Mouse (Mus musculus) forebrain, postnatal 0 days (tissue): ENCODE results near the gene Pkhd1. TPM values are rescaled to one million over a fixed set of nuclear protein-coding genes. Genes with fewer than 3 reads are reported as not detected.
"Not testable (repeated sequence)": the region's sequence is repeated elsewhere in the genome, so short reads cannot be mapped to it uniquely, and the experiment has no call there.

Source experiments
- ATAC-seq: fragments of 200-750 bp; cut with Nextera tagmentation; 2 replicates; pipeline ENCODE4 v1.8.0; 2017; ENCODE audit warnings: mild to moderate bottlenecking, moderate library complexity
- DNase-seq: peaks from one replicate; pipeline ENCODE4 v3.0.0-alpha.2; 2015
- H3K27ac ChIP-seq: fragments of 300-500 bp; sonication (generic); 2 replicates; pipeline ENCODE4 v1.5.1; 2014; ENCODE audit warnings: low read depth, mild to moderate bottlenecking, antibody characterized with exemption, low read length, moderate library complexity, mixed read lengths
- H3K27me3 ChIP-seq: fragments of 300-500 bp; sonication (generic); 2 replicates; pipeline ENCODE4 v1.6.1; 2014; ENCODE audit warnings: mild to moderate bottlenecking, low read length, mixed read lengths; ENCODE audit not compliant: insufficient read depth
- H3K36me3 ChIP-seq: fragments of 300-500 bp; sonication (generic); 2 replicates; pipeline ENCODE4 v1.6.1; 2014; ENCODE audit warnings: mild to moderate bottlenecking, moderate library complexity; ENCODE audit not compliant: insufficient read depth
- H3K4me1 ChIP-seq: fragments of 300-500 bp; sonication (generic); 2 replicates; pipeline ENCODE4 v1.6.1; 2014; ENCODE audit warnings: antibody characterized with exemption; ENCODE audit not compliant: insufficient read depth
- H3K4me2 ChIP-seq: fragments of 300-500 bp; sonication (generic); 2 replicates; pipeline ENCODE4 v1.6.1; 2014; ENCODE audit warnings: low read depth, mild to moderate bottlenecking, moderate library complexity
- H3K4me3 ChIP-seq: fragments of 300-500 bp; sonication (generic); 2 replicates; pipeline ENCODE4 v1.5.1; 2014; ENCODE audit warnings: low read depth, low read length, mixed read lengths
- H3K9ac ChIP-seq: fragments of 300-500 bp; sonication (generic); 2 replicates; pipeline ENCODE4 v1.6.1; 2014; ENCODE audit warnings: mild to moderate bottlenecking
- H3K9me3 ChIP-seq: fragments of 300-500 bp; sonication (generic); 2 replicates; pipeline ENCODE4 v1.6.1; 2016; ENCODE audit warnings: low read length
- CTCF ChIP-seq: sonication (generic); IDR thresholded peaks from 2 replicates; pipeline ENCODE4 v1.5.1; 2016; ENCODE audit warnings: antibody characterized with exemption, control low read depth, low read depth
- WGBS: fragments of 180-500 bp; shearing (Covaris S2); extraction: QIAGEN DNeasy Blood & Tissue Kit; methylation state at CpG from one replicate; pipeline ENCODE4 v1.1.7; 2014; 5-methylcytosine and 5-hydroxymethylcytosine counted together
- polyA plus RNA-seq: library from polyadenylated mRNA; unstranded; fragments of >200 nt; fragmentation: Nextera tagmentation; extraction: Ambion mirVana; gene quantifications from 2 replicates; pipeline ENCODE4 v1.2.1, GENCODE M21; 2015
- total RNA-seq: library from RNA; depleted of rRNA; stranded (reverse); fragments of >200 nt; gene quantifications from 2 replicates; pipeline ENCODE4 v1.2.3, GENCODE M21; 2014

Gene Pkhd1
- total and polyA plus RNA-seq, 2 experiments from 2014 or later, result 0.01 to 0.05 TPM

DNA sequence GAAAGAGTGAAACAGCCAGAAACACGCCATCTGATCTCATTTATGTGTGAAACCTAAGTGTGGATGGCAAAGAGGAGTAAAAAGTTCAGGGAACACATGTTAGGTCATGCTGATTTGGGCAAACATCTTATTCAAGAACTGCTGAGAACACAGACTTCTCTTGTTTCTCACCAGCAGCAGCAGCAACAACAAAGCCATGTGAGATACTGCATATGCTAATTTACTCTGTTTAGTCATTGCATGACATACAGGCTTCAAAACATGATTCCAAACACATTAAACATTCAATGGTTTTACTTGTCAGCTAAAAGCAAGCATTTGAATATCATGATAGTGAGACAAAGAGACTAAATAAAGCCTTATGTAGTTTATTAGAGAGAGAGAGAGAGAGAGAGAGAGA lies 401.2 kb downstream of the Pkhd1 start:
- Histone ChIP-seq H3K27me3 (no peaks in the 10 kb centered on the region), H3K27ac (no peak overlapping the region), H3K4me1 (no peaks in the 10 kb centered on the region), H3K9ac (no peak overlapping the region), H3K4me3 (no peak overlapping the region), H3K36me3 (no peaks in the 10 kb centered on the region), H3K4me2 (no peak overlapping the region), H3K9me3 (no peaks in the 10 kb centered on the region)
- DNase-seq (peak; percentile 7), ATAC-seq (peak; percentile 77)
- no peak for TF ChIP-seq CTCF
- 35% methylated on average over 1 of the region's 1 CpGs for WGBS

- H3K27ac ChIP-seq, result no peak overlapping the region
- H3K4me3 ChIP-seq, result no peak overlapping the region
- no peaks in the 10 kb centered on the region for H3K9me3 ChIP-seq
- H3K36me3 ChIP-seq, result no peaks in the 10 kb centered on the region
- H3K4me1 ChIP-seq, result no peaks in the 10 kb centered on the region
- no peak overlapping the region for H3K4me2 ChIP-seq
- no peak overlapping the region for H3K9ac ChIP-seq
- DNase-seq (peak; percentile 6), ATAC-seq (no peak; the same call in 1 of the 2 replicates)
- 15% methylated on average over 9 of the region's 9 CpGs for WGBS
- TF ChIP-seq CTCF, result no peak
- H3K27me3 ChIP-seq, result no peaks in the 10 kb centered on the region
Measured at GRCm38 (mm10) chr1:20190444-20190843, 427.4 kb downstream of the Pkhd1 start.

GRCm38 (mm10) chr1:20180157-20180556 lies 437.7 kb downstream of the Pkhd1 start:
- Histone ChIP-seq H3K27ac (no peak overlapping the region), H3K4me2 (no peak overlapping the region), H3K27me3 (no peaks in the 10 kb centered on the region), H3K36me3 (no peaks in the 10 kb centered on the region), H3K4me1 (no peaks in the 10 kb centered on the region), H3K9ac (no peak overlapping the region), H3K9me3 (no peaks in the 10 kb centered on the region), H3K4me3 (no peak overlapping the region)
- ATAC-seq, result no peak
- 23% methylated on average over 8 of the region's 8 CpGs for WGBS
- no peak for DNase-seq
- no peak for TF ChIP-seq CTCF

- no peaks in the 10 kb centered on the region for H3K4me1 ChIP-seq
- ATAC-seq (no peak), DNase-seq (no peak)
- H3K36me3 ChIP-seq, result no peaks in the 10 kb centered on the region
- H3K27me3 ChIP-seq, result no peaks in the 10 kb centered on the region
- no peak for TF ChIP-seq CTCF
- no peaks in the 10 kb centered on the region for H3K9me3 ChIP-seq
- no peak overlapping the region for H3K9ac ChIP-seq
- 89% methylated on average over 4 of the region's 4 CpGs for WGBS
- H3K27ac ChIP-seq, result no peak overlapping the region
- H3K4me3 ChIP-seq, result no peak overlapping the region
- no peak overlapping the region for H3K4me2 ChIP-seq
Measured at GRCm38 (mm10) chr1:20171199-20171598, 446.7 kb downstream of the Pkhd1 start.

DNA sequence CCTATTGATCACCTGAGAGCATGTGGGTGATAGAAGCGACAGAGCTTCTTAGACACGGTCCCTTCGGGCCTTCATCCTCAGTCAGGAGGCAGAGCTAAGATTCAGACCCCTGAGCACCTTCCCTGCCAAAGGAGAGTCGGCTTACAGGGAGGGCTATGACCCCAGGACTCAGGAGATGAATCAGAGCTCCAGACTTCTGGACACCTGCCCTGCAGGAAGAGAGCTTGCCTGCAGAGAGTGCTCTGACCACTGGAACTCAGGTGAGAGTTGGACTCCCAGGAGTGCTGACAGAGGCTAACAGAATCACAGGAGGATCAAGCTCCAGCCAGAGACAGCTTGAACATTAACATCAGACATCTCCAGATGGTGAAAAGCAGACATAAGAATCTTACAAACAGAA lies 467.2 kb downstream of the Pkhd1 start:
- not testable (repeated sequence) for H3K4me1 ChIP-seq, H3K9ac ChIP-seq, H3K9me3 ChIP-seq, H3K27me3 ChIP-seq, H3K4me2 ChIP-seq, DNase-seq, H3K4me3 ChIP-seq, ATAC-seq, H3K27ac ChIP-seq, H3K36me3 ChIP-seq
- 93% methylated on average over 4 of the region's 4 CpGs for WGBS

GRCm38 (mm10) chr1:20150016-20150415 lies 467.8 kb downstream of the Pkhd1 start:
- Histone ChIP-seq H3K9me3 (no peaks in the 10 kb centered on the region), H3K27me3 (no peaks in the 10 kb centered on the region), H3K36me3 (no peaks in the 10 kb centered on the region), H3K4me2 (no peak overlapping the region), H3K27ac (no peak overlapping the region), H3K4me1 (no peaks in the 10 kb centered on the region), H3K9ac (no peak overlapping the region), H3K4me3 (no peak overlapping the region)
- TF ChIP-seq CTCF, result no peak
- ATAC-seq (no peak), DNase-seq (no peak)
- 78% methylated on average over 2 of the region's 2 CpGs for WGBS

DNA sequence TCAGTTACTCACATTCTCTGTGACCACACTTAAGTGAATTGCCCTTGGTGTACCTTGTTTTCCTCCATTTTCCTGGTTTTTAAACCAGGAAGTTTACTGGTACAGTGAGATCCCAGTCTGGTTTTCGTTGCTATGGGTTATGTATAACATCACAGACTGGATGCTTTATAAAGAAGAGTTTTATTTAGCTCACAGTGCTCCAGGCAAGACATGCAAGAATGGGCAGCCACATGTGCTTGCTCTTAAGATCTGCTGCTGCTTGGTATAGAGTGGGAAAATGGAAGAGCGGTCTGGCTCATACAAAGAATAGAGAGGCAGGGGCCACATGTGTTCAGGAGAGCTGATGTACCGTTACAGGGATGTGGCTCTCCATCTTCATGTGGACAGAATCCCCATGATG lies 481.7 kb downstream of the Pkhd1 start:
- no peaks in the 10 kb centered on the region for H3K27me3 ChIP-seq
- TF ChIP-seq CTCF, result no peak
- H3K4me3 ChIP-seq, result no peak overlapping the region
- peak; percentile 9 for DNase-seq
- H3K36me3 ChIP-seq, result no peaks in the 10 kb centered on the region
- peak; percentile 78 for ATAC-seq
- H3K27ac ChIP-seq, result no peak overlapping the region
- H3K4me2 ChIP-seq, result no peak overlapping the region
- H3K4me1 ChIP-seq, result no peaks in the 10 kb centered on the region
- H3K9me3 ChIP-seq, result no peaks in the 10 kb centered on the region
- H3K9ac ChIP-seq, result no peak overlapping the region
- 78% methylated on average over 3 of the region's 3 CpGs for WGBS

GRCm38 (mm10) chr1:20135065-20135618 lies 482.7 kb downstream of the Pkhd1 start:
- 45% methylated on average over 4 of the region's 4 CpGs for WGBS
- no peak overlapping the region for H3K4me2 ChIP-seq
- no peaks in the 10 kb centered on the region for H3K27me3 ChIP-seq
- DNase-seq (no peak), ATAC-seq (no peak)
- no peak overlapping the region for H3K9ac ChIP-seq
- H3K4me3 ChIP-seq, result no peak overlapping the region
- H3K27ac ChIP-seq, result no peak overlapping the region
- no peak for TF ChIP-seq CTCF
- no peaks in the 10 kb centered on the region for H3K4me1 ChIP-seq
- no peaks in the 10 kb centered on the region for H3K36me3 ChIP-seq
- no peaks in the 10 kb centered on the region for H3K9me3 ChIP-seq
